Mouse (Mus musculus) ES-E14 (cell line): ENCODE measurements around the gene Aldh16a1.
A peak's percentile ranks its signal among the peaks of the same experiment; 100 is the strongest.
"Not testable (repeated sequence)": the region's sequence is repeated elsewhere in the genome, so short reads cannot be mapped to it uniquely, and the experiment has no call there.

ENCODE experiments used
- CHD2 ChIP-seq: IDR thresholded peaks from 2 replicates; pipeline ENCODE4 v1.6.1; 2014; ENCODE audit warnings: mild to moderate bottlenecking, low read depth, low read length, inconsistent platforms
- HCFC1 ChIP-seq: IDR thresholded peaks from 2 replicates; pipeline ENCODE4 v1.6.1; 2012; ENCODE audit warnings: low read length, inconsistent platforms, borderline replicate concordance; ENCODE audit not compliant: insufficient read depth
- MAFK ChIP-seq: IDR thresholded peaks from 2 replicates; pipeline ENCODE4 v1.6.1; 2014; ENCODE audit warnings: mild to moderate bottlenecking, low read depth, low read length, inconsistent platforms; ENCODE audit not compliant: insufficient read depth
- ZC3H11A ChIP-seq: IDR thresholded peaks from 2 replicates; pipeline ENCODE4 v1.6.1; 2012; ENCODE audit warnings: low read depth, mild to moderate bottlenecking, inconsistent platforms, low read length, borderline replicate concordance
- ZNF384 ChIP-seq: IDR thresholded peaks from 2 replicates; pipeline ENCODE4 v1.6.1; 2012; ENCODE audit warnings: low read depth, low read length, inconsistent platforms

DNA sequence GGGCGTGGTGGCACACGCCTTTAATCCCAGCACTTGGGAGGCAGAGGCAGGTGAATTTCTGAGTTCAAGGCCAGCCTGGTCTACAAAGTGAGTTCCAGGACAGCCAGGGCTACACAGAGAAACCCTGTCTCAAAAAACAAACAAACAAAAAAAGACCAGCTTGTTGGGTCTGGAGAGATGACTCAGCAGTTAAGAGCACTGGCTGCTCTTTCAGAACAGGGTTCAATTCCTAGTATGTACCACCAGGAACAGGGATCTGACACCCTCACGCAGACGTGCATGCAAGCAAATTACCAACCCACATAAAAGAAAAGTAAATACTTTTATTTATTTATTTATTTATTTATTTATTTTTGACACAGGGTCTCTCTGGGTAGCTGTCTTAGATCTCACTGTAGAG, 44.3 kb downstream of the Aldh16a1 start:
- TF ChIP-seq CHD2, HCFC1, ZC3H11A: not testable (repeated sequence)
- peak; percentile 84 for TF ChIP-seq MAFK
- TF ChIP-seq ZNF384 = 0 out of 2 replicates have a peak, but pooled peaks have one; percentile 11
